Comparison of ENCODE assay signal across 19 mouse cellular contexts in the genomic region with DNA sequence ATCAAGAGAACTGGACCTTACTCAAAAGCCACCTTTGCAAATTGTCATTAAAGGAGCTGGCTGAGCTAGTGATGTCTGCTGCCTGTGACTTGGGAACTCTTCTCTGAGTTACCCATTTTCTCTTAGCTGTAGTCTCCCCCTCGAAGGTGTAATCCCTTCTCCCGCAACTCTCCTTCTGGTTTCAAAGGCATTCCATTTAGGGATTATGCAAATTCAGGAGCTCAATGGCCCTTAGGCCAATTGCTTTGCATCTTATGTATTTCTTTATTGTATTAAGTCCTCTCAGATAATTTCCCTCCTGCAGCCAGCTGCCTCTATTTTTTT. TPM values are rescaled to one million over a fixed set of nuclear protein-coding genes. Genes with fewer than 3 reads are reported as not detected.
DNase-seq lines count a peak whose midpoint lies in the region; ATAC-seq and TF ChIP-seq lines count a peak whose summit lies in the region.
"Had no signal": no experiment of that assay in that cellular context is flagged by ENCODE, and none has a peak within 500 bp of the region (broad histone marks: within the 10 kb centered on the region; RNA-seq: fewer than 3 reads in every experiment).

No protein-coding gene starts in this region.

- H3K4me2 ChIP-seq in heart, embryonic 14.5 days (ENCODE audit: low read length) = peak overlapping the region; percentile 9; the same call in 1 of the 2 replicates
- peak overlapping the region; percentile 23 for H3K4me2 ChIP-seq in forebrain, postnatal 0 days (ENCODE audit: low read depth)
- H3K4me2 ChIP-seq: neural tube, embryonic 13.5 days had no signal

- no peak overlapping the region for H3K9ac ChIP-seq in heart, embryonic 14.5 days (ENCODE audit: low read length)
- no peak overlapping the region for H3K9ac ChIP-seq in forebrain, postnatal 0 days
- H3K9ac ChIP-seq: liver, postnatal 0 days; neural tube, embryonic 13.5 days had no signal

- DNase-seq in heart, embryonic 10.5 days (ENCODE audit: low spot score) = no peak
- DNase-seq in retina, postnatal 1 day = peak; percentile 10
- DNase-seq in retina, embryonic 14.5 days (ENCODE audit: low spot score) = no peak
- no peak for DNase-seq in forebrain, postnatal 0 days
- DNase-seq in kidney, postnatal 10 days = no peak
- DNase-seq in layer of hippocampus, adult 9-11 months = no peak
- DNase-seq: adrenal gland, adult 2 months; cerebellum, adult 9-10 months; gastrocnemius, postnatal 36 days; heart, postnatal 4 days; kidney, adult 9 months; kidney, postnatal 36 days; liver, postnatal 0 days; lung, postnatal 10 days had no signal

- no peaks in the 10 kb centered on the region for H3K27me3 ChIP-seq in heart, embryonic 14.5 days (ENCODE audit: control insufficient read depth, insufficient read depth, low read length)
- H3K27me3 ChIP-seq in heart, embryonic 10.5 days (ENCODE audit: insufficient read depth, poor library complexity, severe bottlenecking) = no peaks in the 10 kb centered on the region
- no peaks in the 10 kb centered on the region; the same call in 1 of the 2 replicates for H3K27me3 ChIP-seq in forebrain, postnatal 0 days (ENCODE audit: insufficient read depth, low read length)
- H3K27me3 ChIP-seq: neural tube, embryonic 13.5 days had no signal

- no peaks in the 10 kb centered on the region for H3K4me1 ChIP-seq in heart, embryonic 14.5 days (ENCODE audit: control insufficient read depth in 2 of 2, insufficient read depth in 2 of 2, low read length in 2 of 2)
- no peaks in the 10 kb centered on the region for H3K4me1 ChIP-seq in heart, embryonic 10.5 days
- no peaks in the 10 kb centered on the region for H3K4me1 ChIP-seq in forebrain, postnatal 0 days (ENCODE audit: insufficient read depth)
- H3K4me1 ChIP-seq: limb, embryonic 10.5 days; neural tube, embryonic 13.5 days had no signal

- H3K36me3 ChIP-seq in heart, embryonic 14.5 days (ENCODE audit: control insufficient read depth, insufficient read depth, low read length) = no peaks in the 10 kb centered on the region
- no peaks in the 10 kb centered on the region for H3K36me3 ChIP-seq in heart, embryonic 10.5 days
- H3K36me3 ChIP-seq in forebrain, postnatal 0 days (ENCODE audit: insufficient read depth) = no peaks in the 10 kb centered on the region
- H3K36me3 ChIP-seq: limb, embryonic 10.5 days; neural tube, embryonic 13.5 days had no signal

- H3K27ac ChIP-seq in heart, embryonic 14.5 days (replicated peaks in 1 of 2; ENCODE audit: control insufficient read depth in 1 of 2, insufficient read depth in 1 of 2, low read depth in 2 of 2, low read length in 2 of 2) = no peak overlapping the region
- H3K27ac ChIP-seq in heart, embryonic 10.5 days = no peak overlapping the region
- no peak overlapping the region for H3K27ac ChIP-seq in forebrain, postnatal 0 days (ENCODE audit: low read depth, low read length)
- H3K27ac ChIP-seq: limb, embryonic 10.5 days; neural tube, embryonic 13.5 days; stomach, postnatal 0 days had no signal

- no peak for TF ChIP-seq CTCF in forebrain, postnatal 0 days (IDR thresholded peaks at IDR 0.05; ENCODE audit: low read depth)

- no peak for ATAC-seq in heart, embryonic 14.5 days (ENCODE audit: insufficient number of reproducible peaks, insufficient read depth, low FRiP score, low read depth)
- no peak for ATAC-seq in forebrain, postnatal 0 days
- ATAC-seq: liver, postnatal 0 days had no signal

- H3K9me3 ChIP-seq in heart, embryonic 14.5 days (ENCODE audit: control insufficient read depth, low read length) = no peaks in the 10 kb centered on the region
- H3K9me3 ChIP-seq in heart, embryonic 10.5 days = no peaks in the 10 kb centered on the region
- no peaks in the 10 kb centered on the region for H3K9me3 ChIP-seq in forebrain, postnatal 0 days (ENCODE audit: low read length)
- H3K9me3 ChIP-seq: limb, embryonic 10.5 days; neural tube, embryonic 13.5 days had no signal

- WGBS in heart, embryonic 14.5 days = 48% methylated on average over 2 of the region's 2 CpGs
- 24% methylated on average over 2 of the region's 2 CpGs for WGBS in heart, embryonic 10.5 days
- whole genome bisulfite sequencing in forebrain, postnatal 0 days = 12% methylated on average over 2 of the region's 2 CpGs

- no peak overlapping the region for H3K4me3 ChIP-seq in heart, embryonic 14.5 days (ENCODE audit: control insufficient read depth in 1 of 2, insufficient read depth in 1 of 2, low read depth in 1 of 2, low read length in 2 of 2)
- H3K4me3 ChIP-seq in heart, embryonic 10.5 days = no peak overlapping the region
- H3K4me3 ChIP-seq in forebrain, postnatal 0 days (ENCODE audit: low read depth, low read length) = no peak overlapping the region
- H3K4me3 ChIP-seq: limb, embryonic 10.5 days; neural tube, embryonic 13.5 days had no signal

RNA-seq across cellular contexts. Expression of gene Elmo1, which starts 41.6 kb away (rescaled TPM):
- polyA plus RNA-seq in heart, embryonic 14.5 days (2014; fragmentation: Nextera tagmentation; extraction: Ambion mirVana) = 10.4 and 12.7 TPM in 2 replicates
- 9.4 and 11.5 TPM in 2 replicates for polyA plus RNA-seq in heart, embryonic 10.5 days (2016; fragmentation: Nextera tagmentation; extraction: Ambion mirVana)
- total RNA-seq in forebrain, postnatal 0 days (2014; rRNA removed) = 25.8 and 30.9 TPM in 2 replicates
- polyA plus RNA-seq in forebrain, postnatal 0 days (2015; fragmentation: Nextera tagmentation; extraction: Ambion mirVana) = 25.5 and 33.5 TPM in 2 replicates
- polyA plus RNA-seq: C2C12 had no signal
